Mouse (Mus musculus) WW6 (cell line): ENCODE results near the gene Gm7714.
"Not testable (repeated sequence)": the region's sequence is repeated elsewhere in the genome, so short reads cannot be mapped to it uniquely, and the experiment has no call there.

ENCODE experiments used
- DNase-seq: peaks from one replicate; pipeline ENCODE4 v3.0.0-alpha.2; 2013; ENCODE audit warnings: low read depth, low spot score

The Gm7714 gene

DNA sequence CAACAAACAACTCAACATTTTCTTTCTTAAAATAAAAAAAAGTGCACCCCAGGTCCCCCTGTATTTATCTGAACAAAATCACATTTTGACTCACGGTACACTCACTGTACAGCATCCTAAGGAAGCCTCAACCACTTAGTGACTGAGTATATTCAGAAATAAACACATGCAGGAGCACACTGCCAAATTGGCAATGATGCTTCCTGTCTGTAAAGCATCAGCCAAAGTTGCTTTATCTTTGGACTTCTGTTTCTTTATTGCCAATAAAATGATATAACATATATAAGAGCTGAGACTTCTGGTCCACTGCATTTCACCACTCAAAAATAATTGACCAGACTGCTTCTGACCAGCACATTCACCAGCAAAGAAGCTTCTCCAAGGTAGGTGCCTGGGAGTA lies at the start of gene Gm7714:
Gm7714 (plus strand) TSS at position 301 of the 400 bp plus-strand sequence.
- no peak for DNase-seq

DNA sequence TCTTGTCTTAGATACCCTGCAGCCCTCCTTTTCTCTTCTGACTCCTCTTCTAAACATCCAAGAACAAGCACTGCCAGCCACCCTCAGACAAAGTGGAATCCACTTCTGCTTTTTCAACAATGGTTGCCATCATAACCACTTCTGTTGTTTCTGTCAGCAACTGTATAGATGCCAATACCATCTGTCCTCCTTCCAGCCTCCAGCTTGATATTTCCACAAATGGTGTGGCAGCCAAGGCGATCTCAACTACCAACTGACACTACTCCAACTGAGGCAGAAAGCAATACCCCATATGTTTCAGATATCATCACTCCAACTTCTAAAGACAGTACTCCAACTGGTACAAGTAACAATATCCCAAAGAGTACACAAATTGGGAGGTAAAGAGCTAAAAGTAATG lies 12.2 kb upstream of the Gm7714 start:
- DNase-seq = no peak

GRCm38 (mm10) chr5:88311307-88311706 lies 42.6 kb downstream of the Gm7714 start:
- not testable (repeated sequence) for DNase-seq

- no peak for DNase-seq
Measured at GRCm38 (mm10) chr5:88317012-88317411, 48.3 kb downstream of the Gm7714 start, which contains the start of gene Prol1. Prol1 (plus strand) TSS chr5:88317312.
